Mouse (Mus musculus) megakaryocyte progenitor cell, adult 5-6 weeks (primary cell): Measurements from ENCODE around the gene Slc9a3r2. TPM values are rescaled to one million over a fixed set of nuclear protein-coding genes. Genes with fewer than 3 reads are reported as not detected.

ENCODE experiments used
- ATAC-seq: replicated peaks from 2 replicates; pipeline ENCODE4 v1.8.0; 2016; ENCODE audit warnings: mild to moderate bottlenecking, moderate TSS enrichment, inconsistent platforms; ENCODE audit not compliant: poor library complexity
- total RNA-seq, 2 experiments: library from RNA; stranded (forward) in 1 of 2; stranded (reverse) in 1 of 2; fragments of 157-497, 149-512 nt in 1 of 2; fragments of 200-1000 nt in 1 of 2; gene quantifications; 2 replicates each; pipeline versions ENCODE4 v1.2.3 to v1.2.4; 2015 to 2017

Gene Slc9a3r2
- total RNA-seq, 2 experiments from 2014 or later, result 1.4 to 2.6 TPM

- ATAC-seq, result no peak
Observed at GRCm38 (mm10) chr17:24638840-24639239, 11.3 kb downstream of the Slc9a3r2 start.

- ATAC-seq, result no peak
Observed at GRCm38 (mm10) chr17:24638214-24638613, 11.9 kb downstream of the Slc9a3r2 start.

- ATAC-seq, result no peak
Observed at GRCm38 (mm10) chr17:24636781-24637481, 13.2 kb downstream of the Slc9a3r2 start.

GRCm38 (mm10) chr17:24635694-24636093, 14.4 kb downstream of the Slc9a3r2 start:
- ATAC-seq, result no peak

- ATAC-seq, result no peak
Observed at GRCm38 (mm10) chr17:24635024-24635423, 15.1 kb downstream of the Slc9a3r2 start.

- ATAC-seq, result no peak
Observed at GRCm38 (mm10) chr17:24633831-24634230, 16.3 kb downstream of the Slc9a3r2 start.

- ATAC-seq, result 0 out of 2 replicates have a peak, but pooled peaks have one; percentile 27
Observed at GRCm38 (mm10) chr17:24632813-24633449, 17.2 kb downstream of the Slc9a3r2 start.

- ATAC-seq, result peak; percentile 85
Observed at GRCm38 (mm10) chr17:24632167-24632812, 17.8 kb downstream of the Slc9a3r2 start, which contains the start of the genes Tsc2 and Nthl1. Gene Tsc2, minus strand, starts transcription at chr17:24632630. Gene Nthl1, plus strand, starts transcription at chr17:24632680.

- ATAC-seq, result no peak
Observed at GRCm38 (mm10) chr17:24630072-24630471, 20.1 kb downstream of the Slc9a3r2 start.

GRCm38 (mm10) chr17:24628646-24629045, 21.5 kb downstream of the Slc9a3r2 start:
- peak; percentile 81 for ATAC-seq

- no peak for ATAC-seq
Observed at GRCm38 (mm10) chr17:24625472-24625871, 24.7 kb downstream of the Slc9a3r2 start.

GRCm38 (mm10) chr17:24617561-24618194, 32.4 kb downstream of the Slc9a3r2 start:
- ATAC-seq, result peak; percentile 95

GRCm38 (mm10) chr17:24610711-24611110, 39.4 kb downstream of the Slc9a3r2 start:
- ATAC-seq, result peak; percentile 77

GRCm38 (mm10) chr17:24608874-24609273, 41.3 kb downstream of the Slc9a3r2 start:
- ATAC-seq, result peak; percentile 85

GRCm38 (mm10) chr17:24608370-24608769, 41.8 kb downstream of the Slc9a3r2 start:
- ATAC-seq, result peak; percentile 46

- no peak for ATAC-seq
Observed at GRCm38 (mm10) chr17:24604557-24604956, 45.6 kb downstream of the Slc9a3r2 start.

GRCm38 (mm10) chr17:24603961-24604360, 46.2 kb downstream of the Slc9a3r2 start:
- ATAC-seq, result 0 out of 2 replicates have a peak, but pooled peaks have one; percentile 14

GRCm38 (mm10) chr17:24600502-24600901, 49.6 kb downstream of the Slc9a3r2 start:
- no peak for ATAC-seq

- no peak for ATAC-seq
Observed at GRCm38 (mm10) chr17:24597989-24598388, 52.1 kb downstream of the Slc9a3r2 start.

- no peak for ATAC-seq
Observed at GRCm38 (mm10) chr17:24596471-24597183, 53.5 kb downstream of the Slc9a3r2 start.

- ATAC-seq, result no peak
Observed at GRCm38 (mm10) chr17:24596073-24596466, 54.1 kb downstream of the Slc9a3r2 start.
